Mouse (Mus musculus) myocyte (in vitro differentiated cells): ENCODE measurements around the gene Igfbp2. TPM values are rescaled to one million over a fixed set of nuclear protein-coding genes. Genes with fewer than 3 reads are reported as not detected.

Experiments used
- H3K27me3 ChIP-seq: one replicate; pipeline ENCODE4 v1.6.1; 2011; ENCODE audit not compliant: control insufficient read depth, insufficient read depth, insufficient read length
- H3K36me3 ChIP-seq: one replicate; pipeline ENCODE4 v1.6.1; 2011; ENCODE audit not compliant: control insufficient read depth, insufficient read depth
- H3K4me2 ChIP-seq: one replicate; pipeline ENCODE4 v1.6.1; 2011; ENCODE audit warnings: low read depth, control low read depth
- H3K4me3 ChIP-seq: one replicate; pipeline ENCODE4 v1.5.1; 2011; ENCODE audit warnings: mild to moderate bottlenecking, control low read depth, moderate library complexity
- H3K79me2 ChIP-seq: one replicate; pipeline ENCODE4 v1.6.1; 2011; ENCODE audit not compliant: control insufficient read depth, insufficient read depth
- H3ac ChIP-seq: one replicate; pipeline ENCODE4 v1.6.1; 2011; ENCODE audit not compliant: control insufficient read depth, insufficient read length
- CEBPB ChIP-seq: IDR thresholded peaks from 2 replicates; pipeline ENCODE4 v1.6.1; 2011; ENCODE audit warnings: mild to moderate bottlenecking, moderate library complexity; ENCODE audit not compliant: poor library complexity, insufficient read depth, severe bottlenecking
- E2F4 ChIP-seq: IDR thresholded peaks from one replicate; pipeline ENCODE4 v1.6.1; 2011; ENCODE audit warnings: mild to moderate bottlenecking, control low read depth, moderate library complexity; ENCODE audit not compliant: insufficient read depth
- MAX ChIP-seq: IDR thresholded peaks from one replicate; pipeline ENCODE4 v1.6.1; 2011; ENCODE audit warnings: low read depth, mild to moderate bottlenecking, control low read depth
- MYOD1 ChIP-seq, 3 experiments: IDR thresholded peaks; one replicate each; pipeline ENCODE4 v1.6.1; 2011; ENCODE audit warnings: control low read depth in 2 of 3, low read depth in 2 of 3, mild to moderate bottlenecking in 2 of 3, moderate library complexity in 1 of 3; ENCODE audit not compliant: insufficient read length in 2 of 3, control insufficient read depth in 1 of 3
- MYOG ChIP-seq, 3 experiments: IDR thresholded peaks; one replicate each; pipeline ENCODE4 v1.6.1; 2011; ENCODE audit warnings: control low read depth in 2 of 3, low read depth in 2 of 3, mild to moderate bottlenecking in 2 of 3; ENCODE audit not compliant: insufficient read length in 2 of 3, control insufficient read depth in 1 of 3, insufficient read depth in 1 of 3
- POLR2A ChIP-seq: IDR thresholded peaks from one replicate; pipeline ENCODE4 v1.6.1; 2011; ENCODE audit warnings: low read depth, mild to moderate bottlenecking, control low read depth, moderate library complexity; ENCODE audit not compliant: insufficient read length
- POLR2AphosphoS2 ChIP-seq: IDR thresholded peaks from one replicate; pipeline ENCODE4 v1.6.1; 2011; ENCODE audit warnings: low read depth, control low read depth; ENCODE audit not compliant: insufficient read length
- REST ChIP-seq: IDR thresholded peaks from one replicate; pipeline ENCODE4 v1.6.1; 2011; ENCODE audit warnings: mild to moderate bottlenecking, control low read depth, moderate library complexity; ENCODE audit not compliant: insufficient read depth, insufficient read length
- SRF ChIP-seq: IDR thresholded peaks from one replicate; pipeline ENCODE4 v1.6.1; 2011; ENCODE audit warnings: low read depth; ENCODE audit not compliant: control insufficient read depth, insufficient read length
- TCF12 ChIP-seq: IDR thresholded peaks from one replicate; pipeline ENCODE4 v1.6.1; 2011; ENCODE audit warnings: mild to moderate bottlenecking, control low read depth; ENCODE audit not compliant: poor library complexity, insufficient read depth, severe bottlenecking
- TCF3 ChIP-seq: IDR thresholded peaks from one replicate; pipeline ENCODE4 v1.6.1; 2011; ENCODE audit warnings: low read depth, control low read depth; ENCODE audit not compliant: insufficient read length
- USF1 ChIP-seq: IDR thresholded peaks from one replicate; pipeline ENCODE4 v1.6.1; 2011; ENCODE audit warnings: low read depth, mild to moderate bottlenecking, control low read depth, moderate library complexity
- polyA plus RNA-seq: library from polyadenylated mRNA; unstranded; fragments of >200 nt; fragmentation: generic; extraction: Trizol; gene quantifications from one replicate; pipeline ENCODE4 v1.2.1, GENCODE M21; 2012; ENCODE audit warnings: missing spikeins

The Igfbp2 gene
- 83.7 TPM for polyA plus RNA-seq

GRCm38 (mm10) chr1:72823751-72824706 lies at the start of gene Igfbp2:
Igfbp2 (plus strand) TSS chr1:72824503.
- no peaks in the 10 kb centered on the region for H3K36me3 ChIP-seq
- no peaks in the 10 kb centered on the region for H3K27me3 ChIP-seq
- peak within 1 kb of the TSS; percentile 36 for H3K4me3 ChIP-seq
- TF ChIP-seq MYOD1 (IDR thresholded peaks at IDR 0.05; ENCODE audit: control insufficient read depth in 1 of 3, insufficient read length in 2 of 3, low read depth in 2 of 3) (peak in 1 of 3 experiments; percentile 54), REST (peak; percentile 34), MYOG (IDR thresholded peaks at IDR 0.05; ENCODE audit: control insufficient read depth in 1 of 3, insufficient read depth in 1 of 3, insufficient read length in 2 of 3, low read depth in 2 of 3) (peak in 2 of 3 experiments; percentile 11 to 40), MAX (no peak), E2F4 (no peak), POLR2A (peak; percentile 62)
- peaks cover 11% of the 10 kb centered on the region for H3K79me2 ChIP-seq
- H3K4me2 ChIP-seq = peak within 1 kb of the TSS; percentile 95
- peak within 1 kb of the TSS; percentile 23 for H3ac ChIP-seq

GRCm38 (mm10) chr1:72778789-72779188 lies 45.5 kb upstream of the Igfbp2 start:
- Histone ChIP-seq H3K4me3 (no peak overlapping the region), H3ac (no peak overlapping the region), H3K27me3 (no peaks in the 10 kb centered on the region), H3K4me2 (no peak overlapping the region), H3K36me3 (no peaks in the 10 kb centered on the region), H3K79me2 (no peaks in the 10 kb centered on the region)
- no peak for TF ChIP-seq TCF3

GRCm38 (mm10) chr1:72780720-72781119 lies 43.6 kb upstream of the Igfbp2 start:
- H3K27me3 ChIP-seq = no peaks in the 10 kb centered on the region
- no peaks in the 10 kb centered on the region for H3K79me2 ChIP-seq
- TF ChIP-seq USF1 = no peak
- TF ChIP-seq MYOG (IDR thresholded peaks at IDR 0.05; ENCODE audit: control insufficient read depth in 1 of 3, insufficient read depth in 1 of 3, insufficient read length in 2 of 3, low read depth in 2 of 3) = no peak
- TF ChIP-seq TCF3 = no peak
- TF ChIP-seq REST = no peak
- no peak for TF ChIP-seq CEBPB
- TF ChIP-seq SRF = no peak
- no peak for TF ChIP-seq TCF12
- no peak for TF ChIP-seq POLR2AphosphoS2
- TF ChIP-seq E2F4 = no peak
- TF ChIP-seq MAX = no peak
- TF ChIP-seq POLR2A = no peak
- H3K36me3 ChIP-seq = no peaks in the 10 kb centered on the region
- H3K4me3 ChIP-seq = no peak overlapping the region
- H3K4me2 ChIP-seq = peak overlapping the region; percentile 18
- H3ac ChIP-seq = no peak overlapping the region

- H3K4me3 ChIP-seq = no peak overlapping the region
- H3K36me3 ChIP-seq = no peaks in the 10 kb centered on the region
- peak; percentile 48 to 86 (median 51) for TF ChIP-seq MYOG (IDR thresholded peaks at IDR 0.05; ENCODE audit: control insufficient read depth in 1 of 3, insufficient read depth in 1 of 3, insufficient read length in 2 of 3, low read depth in 2 of 3)
- peak; percentile 36 for TF ChIP-seq TCF12
- TF ChIP-seq MYOD1 (IDR thresholded peaks at IDR 0.05; ENCODE audit: control insufficient read depth in 1 of 3, insufficient read length in 2 of 3, low read depth in 2 of 3) = peak; percentile 50 to 95 (median 94)
- TF ChIP-seq POLR2AphosphoS2 = no peak
- TF ChIP-seq E2F4 = no peak
- TF ChIP-seq USF1 = no peak
- H3ac ChIP-seq = no peak overlapping the region
- no peaks in the 10 kb centered on the region for H3K27me3 ChIP-seq
- no peaks in the 10 kb centered on the region for H3K79me2 ChIP-seq
- H3K4me2 ChIP-seq = peak overlapping the region; percentile 57
Observed at GRCm38 (mm10) chr1:72783341-72783740, 41.0 kb upstream of the Igfbp2 start.

- no peak for TF ChIP-seq E2F4
- TF ChIP-seq USF1 = no peak
- no peak for TF ChIP-seq MAX
- no peak for TF ChIP-seq MYOD1 (IDR thresholded peaks at IDR 0.05; ENCODE audit: control insufficient read depth in 1 of 3, insufficient read length in 2 of 3, low read depth in 2 of 3)
- TF ChIP-seq POLR2AphosphoS2 = no peak
- no peak for TF ChIP-seq REST
- TF ChIP-seq POLR2A = no peak
- TF ChIP-seq SRF = no peak
- no peak for TF ChIP-seq TCF12
- no peak for TF ChIP-seq CEBPB
- TF ChIP-seq MYOG (IDR thresholded peaks at IDR 0.05; ENCODE audit: control insufficient read depth in 1 of 3, insufficient read depth in 1 of 3, insufficient read length in 2 of 3, low read depth in 2 of 3) = no peak
- no peak for TF ChIP-seq TCF3
- Histone ChIP-seq H3K36me3 (no peaks in the 10 kb centered on the region), H3ac (no peak overlapping the region)
Observed at GRCm38 (mm10) chr1:72784018-72784417, 40.3 kb upstream of the Igfbp2 start.

More at GRCm38 (mm10) chr1:72784018-72784417, 40.3 kb upstream of the Igfbp2 start:
- no peak overlapping the region for H3K4me3 ChIP-seq
- no peaks in the 10 kb centered on the region for H3K27me3 ChIP-seq
- no peaks in the 10 kb centered on the region for H3K79me2 ChIP-seq
- peak overlapping the region; percentile 57 for H3K4me2 ChIP-seq
